Mouse (Mus musculus) bone marrow macrophage, adult 2 months (primary cell): ENCODE results near the gene Pcnx2.

Experiments
- CTCF ChIP-seq: IDR thresholded peaks from 2 replicates; pipeline ENCODE4 v1.5.1; 2012; ENCODE audit warnings: low read depth, mild to moderate bottlenecking, low read length, moderate library complexity
- POLR2A ChIP-seq: IDR thresholded peaks from 2 replicates; pipeline ENCODE4 v1.6.1; 2012; ENCODE audit warnings: mild to moderate bottlenecking, low read depth, low read length, borderline replicate concordance

DNA sequence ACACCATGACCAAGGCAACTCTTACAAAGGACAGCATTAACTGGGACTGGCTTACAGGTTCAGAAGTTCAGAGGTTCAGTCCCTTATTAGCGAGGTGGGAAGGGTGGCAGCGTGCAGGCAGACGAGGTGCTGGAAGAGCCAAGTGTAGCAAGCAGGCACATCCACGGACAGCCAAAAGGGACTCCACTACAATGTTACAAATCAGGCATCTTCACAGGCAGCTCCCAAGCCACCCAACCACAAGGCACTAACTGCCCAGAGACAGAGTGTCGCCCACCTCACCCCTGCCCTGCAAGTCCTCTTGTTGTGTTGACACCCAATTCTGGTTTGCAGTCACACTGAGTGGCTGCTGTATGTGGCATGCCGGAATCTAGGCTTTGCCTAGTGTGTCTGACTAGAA is 193.7 kb downstream of the Pcnx2 start:
- TF ChIP-seq CTCF (no peak), POLR2A (no peak)
